Mouse (Mus musculus): ENCODE data around the gene Cacna1c. TPM values are rescaled to one million over a fixed set of nuclear protein-coding genes. Genes with fewer than 3 reads are reported as not detected.

Cacna1c gene
- polyA plus RNA-seq, 1 experiment from 2014 or later: 2.3 TPM

DNA sequence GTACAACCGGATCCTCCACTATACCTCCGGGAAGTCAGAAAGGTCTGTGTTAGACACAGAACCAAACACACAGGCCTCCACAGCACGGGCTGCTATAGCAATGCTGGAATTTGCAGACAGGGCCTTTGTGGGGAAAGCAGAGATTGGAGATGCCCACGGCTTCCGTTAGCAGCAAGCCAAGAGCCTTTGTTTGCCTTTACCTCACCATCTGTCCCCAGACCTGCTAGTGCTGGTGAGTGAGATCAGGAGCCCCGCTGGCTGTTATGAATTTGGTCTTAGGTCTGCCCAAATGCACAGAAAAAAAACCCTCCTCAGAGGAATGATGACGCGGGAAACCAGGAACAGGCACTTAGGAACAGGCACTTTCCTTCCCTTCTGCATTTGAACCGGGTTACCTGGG lies 117.3 kb downstream of the Cacna1c start:
- ATAC-seq (ENCODE audit: low FRiP score, low TSS enrichment) (no peak), DNase-seq (ENCODE audit: low spot score) (no peak)
- H3K4me2 ChIP-seq (replicated peaks; ENCODE audit: low read depth): no peak overlapping the region
- no peak overlapping the region for H3K27ac ChIP-seq (replicated peaks)
- H3K9ac ChIP-seq (ENCODE audit: low read length): no peak overlapping the region
- WGBS: 55% methylated on average over 9 of the region's 9 CpGs
- H3K27me3 ChIP-seq (ENCODE audit: control insufficient read depth, insufficient read depth, low read length): no peaks in the 10 kb centered on the region
- no peak overlapping the region for H3K4me3 ChIP-seq (ENCODE audit: low read depth, low read length)
- H3K9me3 ChIP-seq (ENCODE audit: control insufficient read depth, low read length): no peaks in the 10 kb centered on the region
- no peaks in the 10 kb centered on the region for H3K36me3 ChIP-seq (ENCODE audit: control insufficient read depth, insufficient read depth, low read length)
- TF ChIP-seq EP300 (optimal IDR thresholded peaks at IDR 0.05): no peak
- H3K4me1 ChIP-seq (replicated peaks; ENCODE audit: control insufficient read depth, insufficient read depth): no peaks in the 10 kb centered on the region

DNA sequence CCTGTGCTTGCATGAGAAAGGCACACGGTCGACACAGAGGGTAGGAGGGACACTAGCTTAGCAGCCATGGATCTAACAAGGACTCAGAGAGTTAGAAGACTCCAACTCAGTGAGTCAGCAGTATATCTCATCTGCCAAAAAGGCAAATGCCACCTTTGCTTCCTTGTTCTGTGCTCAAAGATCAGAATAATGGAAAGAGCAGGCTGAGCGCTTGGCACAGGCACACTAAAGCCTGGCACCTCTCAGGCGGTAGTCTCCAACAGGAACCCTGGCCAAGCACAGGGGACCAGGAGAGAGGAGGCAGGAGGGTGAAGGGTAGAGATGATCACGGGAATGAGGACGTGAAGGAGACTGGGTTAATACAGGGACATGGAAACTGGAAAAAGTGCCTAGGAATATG lies 119.0 kb downstream of the Cacna1c start:
- H3K9ac ChIP-seq (ENCODE audit: low read length): no peak overlapping the region
- H3K4me3 ChIP-seq (ENCODE audit: low read depth, low read length): no peak overlapping the region
- no peaks in the 10 kb centered on the region for H3K4me1 ChIP-seq (replicated peaks; ENCODE audit: control insufficient read depth, insufficient read depth)
- H3K9me3 ChIP-seq (ENCODE audit: control insufficient read depth, low read length): no peaks in the 10 kb centered on the region
- DNase-seq (ENCODE audit: low spot score) (no peak), ATAC-seq (ENCODE audit: low FRiP score, low TSS enrichment) (no peak)
- TF ChIP-seq EP300 (optimal IDR thresholded peaks at IDR 0.05) (no peak), CTCF (IDR thresholded peaks at IDR 0.05; ENCODE audit: low read depth) (no peak)
- WGBS: 82% methylated on average over 6 of the region's 6 CpGs
- H3K4me2 ChIP-seq (replicated peaks; ENCODE audit: low read depth): no peak overlapping the region
- H3K27me3 ChIP-seq (ENCODE audit: control insufficient read depth, insufficient read depth, low read length): no peaks in the 10 kb centered on the region
- no peak overlapping the region for H3K27ac ChIP-seq (replicated peaks)
- no peaks in the 10 kb centered on the region for H3K36me3 ChIP-seq (ENCODE audit: control insufficient read depth, insufficient read depth, low read length)

DNA sequence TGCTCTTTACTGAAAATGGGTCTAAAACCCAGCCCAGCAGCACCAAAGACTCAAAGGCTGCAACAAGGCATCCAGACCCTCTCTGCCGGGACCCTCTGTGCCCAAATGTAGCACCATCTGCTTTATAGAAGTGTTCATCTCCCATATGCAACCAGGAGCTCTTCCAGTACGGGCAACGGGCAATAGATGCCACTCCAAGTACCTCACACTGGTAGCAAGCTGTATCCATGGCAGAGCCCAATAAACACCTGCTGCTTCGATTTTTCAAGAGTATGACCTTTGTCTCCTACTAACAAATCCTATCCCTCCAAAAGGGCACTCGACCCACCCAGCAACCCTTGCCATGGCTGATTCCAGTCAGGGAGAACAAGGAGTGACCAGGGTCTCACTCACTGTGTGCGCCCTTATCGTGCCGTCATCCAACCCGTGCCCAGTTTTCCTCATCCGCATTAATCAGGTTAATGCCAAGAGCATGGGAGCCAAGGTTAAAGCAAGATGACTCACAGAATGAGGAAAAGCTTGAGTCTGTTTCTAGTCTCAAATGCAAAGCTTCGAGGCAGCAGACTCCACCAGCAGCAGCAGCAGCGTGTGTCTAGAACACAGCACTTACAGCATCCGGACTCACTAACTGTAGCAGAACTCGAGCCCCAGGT lies 122.7 kb downstream of the Cacna1c start:
- DNase-seq (ENCODE audit: low spot score): no peak
- Histone ChIP-seq H3K9me3 (ENCODE audit: control insufficient read depth, low read length) (no peaks in the 10 kb centered on the region), H3K4me1 (replicated peaks; ENCODE audit: control insufficient read depth, insufficient read depth) (no peaks in the 10 kb centered on the region), H3K36me3 (ENCODE audit: control insufficient read depth, insufficient read depth, low read length) (no peaks in the 10 kb centered on the region), H3K27me3 (ENCODE audit: control insufficient read depth, insufficient read depth, low read length) (no peaks in the 10 kb centered on the region), H3K9ac (ENCODE audit: low read length) (no peak overlapping the region), H3K4me3 (ENCODE audit: low read depth, low read length) (no peak overlapping the region), H3K4me2 (replicated peaks; ENCODE audit: low read depth) (no peak overlapping the region), H3K27ac (replicated peaks) (no peak overlapping the region)
- WGBS: 85% methylated on average over 14 of the region's 14 CpGs
- no peak for ATAC-seq (ENCODE audit: low FRiP score, low TSS enrichment)
- TF ChIP-seq EP300 (optimal IDR thresholded peaks at IDR 0.05) (no peak), CTCF (IDR thresholded peaks at IDR 0.05; ENCODE audit: low read depth) (no peak)

DNA sequence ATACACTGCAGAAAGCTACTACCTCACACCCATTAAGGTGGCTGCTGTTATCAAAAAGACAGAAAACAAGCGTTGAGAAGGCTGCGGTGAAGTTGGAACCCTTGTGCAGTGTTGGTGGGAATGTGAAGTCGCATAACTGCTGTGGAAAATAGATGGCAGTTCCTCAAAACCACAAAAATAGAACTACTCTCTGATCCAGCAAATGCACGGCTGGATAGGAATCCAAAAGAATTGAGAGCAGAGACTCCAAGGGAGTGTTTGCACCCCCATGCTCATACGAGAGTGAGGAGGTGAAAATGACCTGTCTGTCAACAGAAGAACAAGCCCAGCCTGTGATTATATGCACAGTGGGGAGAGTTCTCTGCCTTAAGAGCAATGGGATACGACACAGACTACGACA lies 123.4 kb downstream of the Cacna1c start:
- no peak overlapping the region for H3K4me3 ChIP-seq (ENCODE audit: low read depth, low read length)
- H3K27me3 ChIP-seq (ENCODE audit: control insufficient read depth, insufficient read depth, low read length): no peaks in the 10 kb centered on the region
- ATAC-seq (ENCODE audit: low FRiP score, low TSS enrichment): no peak
- DNase-seq (ENCODE audit: low spot score): no peak
- no peak for TF ChIP-seq CTCF (IDR thresholded peaks at IDR 0.05; ENCODE audit: low read depth)
- no peak for TF ChIP-seq EP300 (optimal IDR thresholded peaks at IDR 0.05)
- no peaks in the 10 kb centered on the region for H3K9me3 ChIP-seq (ENCODE audit: control insufficient read depth, low read length)
- no peaks in the 10 kb centered on the region for H3K36me3 ChIP-seq (ENCODE audit: control insufficient read depth, insufficient read depth, low read length)
- H3K4me1 ChIP-seq (replicated peaks; ENCODE audit: control insufficient read depth, insufficient read depth): no peaks in the 10 kb centered on the region
- WGBS: 50% methylated on average over 7 of the region's 7 CpGs
- no peak overlapping the region for H3K27ac ChIP-seq (replicated peaks)
- no peak overlapping the region for H3K4me2 ChIP-seq (replicated peaks; ENCODE audit: low read depth)
- no peak overlapping the region for H3K9ac ChIP-seq (ENCODE audit: low read length)

DNA sequence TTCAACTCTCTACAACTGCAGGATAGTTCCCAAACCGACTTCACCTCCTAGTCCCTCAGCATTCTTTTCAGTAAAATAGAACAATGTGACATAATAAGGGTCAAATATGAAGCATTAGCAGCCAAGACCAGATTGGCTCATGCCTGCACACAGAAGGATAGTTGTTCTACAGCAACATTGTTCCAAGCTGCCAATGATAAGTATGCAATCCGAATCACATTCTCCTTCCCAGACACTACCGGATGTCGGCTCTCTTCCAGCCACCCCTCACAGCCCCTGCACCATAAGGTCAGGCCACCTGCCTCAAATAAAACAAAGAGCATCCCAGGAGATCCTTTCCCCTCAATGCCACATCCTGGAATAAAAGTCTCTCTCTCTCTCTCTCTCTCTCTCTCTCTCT lies 125.4 kb downstream of the Cacna1c start:
- no peaks in the 10 kb centered on the region for H3K27me3 ChIP-seq (ENCODE audit: control insufficient read depth, insufficient read depth, low read length)
- DNase-seq (ENCODE audit: low spot score): no peak
- H3K4me2 ChIP-seq (replicated peaks; ENCODE audit: low read depth): no peak overlapping the region
- H3K36me3 ChIP-seq (ENCODE audit: control insufficient read depth, insufficient read depth, low read length): no peaks in the 10 kb centered on the region
- WGBS: 72% methylated on average over 4 of the region's 4 CpGs
- no peak for ATAC-seq (ENCODE audit: low FRiP score, low TSS enrichment)
- no peak overlapping the region for H3K9ac ChIP-seq (ENCODE audit: low read length)
- no peak overlapping the region for H3K4me3 ChIP-seq (ENCODE audit: low read depth, low read length)
- H3K4me1 ChIP-seq (replicated peaks; ENCODE audit: control insufficient read depth, insufficient read depth): no peaks in the 10 kb centered on the region
- H3K9me3 ChIP-seq (ENCODE audit: control insufficient read depth, low read length): no peaks in the 10 kb centered on the region
- TF ChIP-seq EP300 (optimal IDR thresholded peaks at IDR 0.05) (no peak), CTCF (IDR thresholded peaks at IDR 0.05; ENCODE audit: low read depth) (no peak)
- H3K27ac ChIP-seq (replicated peaks): no peak overlapping the region

DNA sequence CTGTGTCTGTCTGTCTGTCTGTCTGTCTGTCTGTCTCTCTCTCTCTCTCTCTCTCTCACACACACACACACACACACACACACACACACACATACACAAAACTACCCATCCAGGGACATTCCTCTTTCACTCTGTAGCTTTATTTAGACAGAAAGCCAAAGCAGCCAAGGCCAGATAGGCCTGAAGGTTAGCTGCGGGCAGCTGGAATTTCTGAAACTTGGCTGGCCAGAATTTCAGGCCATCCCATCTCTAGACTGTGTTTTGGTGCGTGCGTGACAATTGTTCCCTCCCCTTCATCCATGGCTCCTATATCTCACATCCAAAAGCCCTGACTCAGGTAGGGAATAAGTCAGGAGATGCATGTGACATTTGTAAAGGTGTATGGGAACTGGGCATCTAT lies 125.9 kb downstream of the Cacna1c start:
- Histone ChIP-seq H3K27ac (replicated peaks) (no peak overlapping the region), H3K4me3 (ENCODE audit: low read depth, low read length) (no peak overlapping the region), H3K36me3 (ENCODE audit: control insufficient read depth, insufficient read depth, low read length) (no peaks in the 10 kb centered on the region), H3K4me1 (replicated peaks; ENCODE audit: control insufficient read depth, insufficient read depth) (no peaks in the 10 kb centered on the region), H3K9ac (ENCODE audit: low read length) (no peak overlapping the region), H3K9me3 (ENCODE audit: control insufficient read depth, low read length) (no peaks in the 10 kb centered on the region), H3K4me2 (replicated peaks; ENCODE audit: low read depth) (no peak overlapping the region), H3K27me3 (ENCODE audit: control insufficient read depth, insufficient read depth, low read length) (no peaks in the 10 kb centered on the region)
- WGBS: 80% methylated on average over 3 of the region's 3 CpGs
- no peak for DNase-seq (ENCODE audit: low spot score)
- no peak for ATAC-seq (ENCODE audit: low FRiP score, low TSS enrichment)
- TF ChIP-seq EP300 (optimal IDR thresholded peaks at IDR 0.05) (no peak), CTCF (IDR thresholded peaks at IDR 0.05; ENCODE audit: low read depth) (no peak)
